Mouse (Mus musculus) c-Kit-positive CD71-positive TER-119-negative erythroid progenitor cells, embryonic 14.5 days (primary cell): ENCODE measurements around the gene Sox13.
"Not testable (repeated sequence)": the region's sequence is repeated elsewhere in the genome, so short reads cannot be mapped to it uniquely, and the experiment has no call there.

Source experiments
- DNase-seq: peaks from one replicate; pipeline ENCODE4 v3.0.0-alpha.2; 2013; ENCODE audit warnings: low read depth

The Sox13 gene

DNA sequence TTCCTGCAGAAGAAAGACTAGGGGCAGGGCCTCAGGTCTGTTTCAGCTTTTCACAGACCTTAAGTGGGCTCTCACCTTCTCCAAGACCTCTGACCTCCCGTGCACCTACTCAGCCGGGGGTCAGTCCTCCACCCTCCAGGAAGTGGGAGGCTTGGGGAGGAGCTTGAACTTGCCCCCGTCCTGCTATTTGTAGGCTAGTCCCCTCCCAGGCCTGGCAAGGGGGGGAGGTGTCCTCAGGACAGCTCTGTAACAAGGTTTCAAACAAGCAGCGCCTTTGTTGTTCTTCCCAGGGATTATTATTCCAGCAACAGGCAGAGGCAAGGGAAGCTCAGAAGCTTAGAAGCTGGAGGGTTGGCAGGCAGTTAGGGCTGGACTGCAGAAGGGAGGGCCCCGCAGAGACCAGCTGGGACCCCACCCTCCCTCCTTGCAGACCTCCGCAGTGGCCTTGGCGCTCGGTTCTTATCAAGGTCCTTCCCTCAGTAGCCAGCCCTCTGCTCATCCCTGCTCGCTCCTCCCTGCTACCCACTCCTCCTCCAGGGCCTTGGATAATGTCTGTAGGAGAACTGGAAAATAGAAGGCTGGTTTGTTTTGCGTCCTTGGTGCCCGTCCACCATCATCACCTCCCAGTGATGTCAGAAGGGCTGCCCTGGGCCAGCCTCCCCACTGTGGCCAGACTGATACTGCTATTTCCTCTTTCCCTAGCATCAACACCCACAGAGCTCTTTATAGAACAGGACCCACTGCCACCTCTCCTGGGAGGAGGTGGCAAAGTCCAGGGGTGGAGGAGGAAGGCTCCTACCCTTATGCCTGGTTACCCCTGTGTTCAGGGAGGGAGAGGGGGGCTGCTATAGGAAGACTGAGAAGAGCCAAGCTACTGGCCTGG lies 56.3 kb downstream of the Sox13 start:
- no peak for DNase-seq

GRCm38 (mm10) chr1:133366951-133367605 lies 57.1 kb downstream of the Sox13 start:
- DNase-seq = no peak

DNA sequence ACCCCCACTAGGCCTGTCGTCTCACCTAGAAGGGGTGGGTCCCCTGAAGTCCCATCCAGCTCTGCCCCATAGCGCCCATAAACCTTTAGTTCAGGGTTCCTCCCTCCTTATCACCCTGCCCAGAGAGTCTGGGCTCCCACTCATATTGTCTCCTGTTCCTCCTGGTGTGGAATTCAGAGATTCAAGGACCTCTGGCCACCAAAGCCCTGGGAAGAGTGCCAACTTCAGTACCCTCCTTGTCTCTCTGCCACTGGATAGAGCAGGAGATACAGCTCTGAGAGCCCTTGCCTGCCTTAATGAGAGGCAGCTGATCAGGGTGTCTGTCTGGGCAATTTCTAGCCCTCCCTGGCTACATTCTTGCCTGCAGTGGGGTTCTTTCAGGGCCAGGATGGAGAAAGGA lies 59.3 kb downstream of the Sox13 start:
- DNase-seq = no peak

- DNase-seq = no peak
Measured at GRCm38 (mm10) chr1:133364022-133364630, 60.1 kb downstream of the Sox13 start.

GRCm38 (mm10) chr1:133363276-133364021 lies 60.7 kb downstream of the Sox13 start, which contains the start of gene Etnk2:
Gene Etnk2, plus strand, starts transcription at chr1:133363572.
- peak; percentile 33 for DNase-seq

GRCm38 (mm10) chr1:133362103-133362502 lies 62.1 kb downstream of the Sox13 start:
- no peak for DNase-seq

DNA sequence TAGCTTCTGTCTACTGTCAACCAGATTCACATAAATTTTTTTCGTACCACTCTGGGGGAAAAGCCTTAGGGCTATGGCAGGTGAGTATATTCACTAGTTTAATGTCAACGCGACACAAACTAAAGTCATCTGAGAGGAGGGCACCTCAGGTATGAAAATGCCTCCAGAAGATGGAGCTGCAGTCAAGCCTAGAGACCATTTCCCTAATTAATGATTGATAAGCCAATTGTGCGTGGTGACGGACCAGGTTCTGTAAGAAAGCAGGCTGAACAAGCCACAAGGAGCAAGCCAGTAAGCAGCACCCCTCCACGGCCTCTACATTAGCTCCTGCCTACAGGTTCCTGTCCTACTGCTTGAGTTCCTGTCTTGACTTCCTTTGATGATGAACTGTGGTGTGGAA lies 63.2 kb downstream of the Sox13 start:
- DNase-seq = no peak

DNA sequence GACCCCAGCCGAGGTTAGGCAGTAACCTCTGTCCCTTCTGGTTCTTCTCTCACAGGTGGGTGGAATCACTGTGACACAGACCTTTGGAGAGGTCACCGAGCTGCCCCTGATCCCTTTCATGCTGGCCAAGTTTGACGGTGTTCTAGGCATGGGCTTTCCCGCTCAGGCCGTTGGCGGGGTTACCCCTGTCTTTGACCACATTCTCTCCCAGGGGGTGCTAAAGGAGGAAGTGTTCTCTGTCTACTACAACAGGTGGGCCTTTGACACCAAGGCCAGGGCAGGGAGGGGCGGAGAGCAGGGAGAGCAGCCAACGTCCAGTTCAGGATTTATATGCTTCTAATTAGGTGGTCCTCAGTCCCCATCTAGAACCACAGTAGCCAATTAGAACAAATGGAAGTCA lies 67.8 kb downstream of the Sox13 start:
- no peak for DNase-seq

DNA sequence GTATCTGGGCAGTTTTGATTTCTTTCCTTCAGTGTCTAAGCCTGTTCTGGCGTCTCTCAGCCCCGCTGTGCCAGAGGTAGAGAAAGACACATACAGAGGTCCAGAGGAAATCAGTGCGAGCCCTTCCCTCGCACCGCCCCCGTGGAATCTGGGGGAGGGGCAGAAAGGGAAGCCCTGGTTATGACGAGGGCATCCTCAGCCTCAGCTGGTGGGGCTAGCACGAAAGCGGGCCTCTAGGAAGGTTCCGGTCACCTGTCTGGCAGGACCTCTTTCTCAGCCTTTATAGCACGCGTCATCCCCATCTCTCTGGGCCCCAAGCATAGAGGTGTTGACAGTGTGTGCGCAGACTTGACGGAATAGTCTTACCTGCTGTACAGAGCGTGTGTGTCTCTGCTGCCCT lies 68.3 kb downstream of the Sox13 start:
- no peak for DNase-seq

GRCm38 (mm10) chr1:133355469-133355868 lies 68.7 kb downstream of the Sox13 start:
- DNase-seq = no peak

DNA sequence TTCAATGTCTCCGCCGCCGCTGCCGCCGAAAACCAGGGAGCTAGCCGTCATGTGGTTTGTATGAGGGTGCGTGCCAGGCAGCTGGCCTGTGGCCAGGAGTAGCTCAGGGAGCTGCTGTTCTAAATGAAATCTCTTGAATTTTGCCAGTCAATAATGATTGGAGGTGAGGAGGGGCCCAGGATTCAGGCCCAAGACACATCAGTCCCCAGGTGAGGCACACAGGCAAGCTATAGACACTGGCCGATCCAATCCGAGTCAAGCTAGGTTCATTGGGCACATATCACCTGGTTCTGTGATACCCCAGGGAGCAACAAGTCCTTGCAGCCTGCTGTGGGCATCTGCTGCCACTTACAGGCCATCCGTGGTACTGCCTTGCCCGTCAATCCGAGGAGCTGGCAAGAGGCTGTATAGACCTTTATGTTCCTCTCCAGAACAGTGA lies 70.8 kb downstream of the Sox13 start:
- peak; percentile 27 for DNase-seq

- DNase-seq = no peak
Measured at GRCm38 (mm10) chr1:133351762-133352161, 72.4 kb downstream of the Sox13 start.

- no peak for DNase-seq
Measured at GRCm38 (mm10) chr1:133350210-133350609, 74.0 kb downstream of the Sox13 start, which contains the start of gene Ren1. Gene Ren1, plus strand, starts transcription at chr1:133350510.

DNA sequence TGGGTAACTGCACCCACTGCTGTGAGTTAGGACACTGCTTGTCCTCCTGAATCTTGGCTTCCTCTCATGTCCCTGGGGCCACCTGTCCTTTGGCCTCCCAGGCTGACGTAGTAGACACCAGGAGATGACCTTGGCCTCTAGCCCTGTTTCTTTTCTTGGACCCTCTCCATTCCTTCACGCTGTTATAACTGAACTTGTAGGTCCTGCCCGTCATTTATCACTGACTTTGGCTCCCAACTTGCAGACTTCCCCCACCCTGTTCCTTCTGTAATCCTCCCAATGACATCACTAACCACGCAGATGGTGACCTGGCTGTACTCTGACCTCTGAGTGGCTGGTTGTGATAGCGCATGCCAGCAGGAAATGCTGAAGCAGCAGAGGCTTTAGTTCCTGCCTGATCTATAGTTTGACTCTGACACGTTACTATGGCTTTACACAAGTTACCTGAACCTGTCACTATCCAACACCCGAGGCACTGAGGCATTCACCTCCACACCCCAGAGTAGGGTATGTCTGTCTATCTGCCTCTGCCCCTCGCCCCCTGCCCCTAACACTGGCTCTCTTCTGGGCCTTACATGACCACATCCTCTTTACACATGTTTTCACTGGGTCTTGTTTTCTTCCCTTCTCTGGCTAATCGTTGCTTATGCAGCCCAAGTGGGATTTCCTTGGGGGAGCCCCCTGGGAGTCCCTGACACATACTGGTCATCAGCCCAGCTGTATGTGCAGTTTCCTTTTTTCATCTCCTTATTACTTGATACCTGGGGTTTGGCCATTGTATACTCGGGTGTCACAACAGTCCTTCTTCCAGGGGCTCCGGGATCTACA lies 76.3 kb downstream of the Sox13 start:
- no peak for DNase-seq

GRCm38 (mm10) chr1:133347226-133347625 lies 77.0 kb downstream of the Sox13 start:
- DNase-seq = no peak

DNA sequence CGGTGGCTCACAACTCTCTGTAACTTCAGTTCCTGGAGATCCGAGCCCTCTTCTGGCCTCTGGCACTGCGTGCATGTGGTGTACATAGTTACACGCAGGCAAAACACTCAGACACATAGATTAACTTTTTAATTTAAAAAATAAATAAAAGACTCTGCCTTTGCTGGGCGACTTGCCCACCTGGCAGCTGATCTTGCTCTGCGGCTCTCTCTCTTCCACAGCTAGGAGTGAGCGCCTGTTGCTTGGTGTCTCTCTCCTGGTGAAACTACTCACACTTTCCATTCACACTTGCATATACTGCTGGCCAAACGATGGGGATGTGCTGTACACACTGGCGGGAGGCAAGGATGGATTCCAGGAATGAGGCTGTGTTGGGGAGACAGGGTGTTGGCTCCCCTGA lies 77.6 kb downstream of the Sox13 start:
- DNase-seq = no peak

- no peak for DNase-seq
Measured at GRCm38 (mm10) chr1:133344357-133344756, 79.8 kb downstream of the Sox13 start.

- not testable (repeated sequence) for DNase-seq
Measured at GRCm38 (mm10) chr1:133340403-133340802, 83.8 kb downstream of the Sox13 start.

DNA sequence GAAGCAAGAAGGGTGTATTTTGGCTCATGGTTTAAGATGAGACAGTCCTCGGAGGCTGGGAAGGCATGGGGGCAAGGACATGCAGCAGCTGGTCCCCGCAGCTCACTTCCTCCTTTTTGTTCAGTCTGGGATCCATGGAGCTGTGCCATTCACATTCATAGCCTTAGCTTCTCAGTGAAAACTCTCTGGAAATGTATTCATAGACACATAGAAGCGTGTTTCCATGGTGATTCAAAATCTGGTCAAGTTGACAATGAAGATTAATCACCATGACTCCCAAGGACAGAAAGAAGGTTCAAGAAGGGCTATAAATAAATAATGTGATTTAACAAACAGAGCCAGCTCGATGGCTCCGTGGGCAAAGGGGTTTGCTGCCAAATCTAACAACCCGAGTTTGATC lies 90.2 kb downstream of the Sox13 start:
- DNase-seq = no peak

DNA sequence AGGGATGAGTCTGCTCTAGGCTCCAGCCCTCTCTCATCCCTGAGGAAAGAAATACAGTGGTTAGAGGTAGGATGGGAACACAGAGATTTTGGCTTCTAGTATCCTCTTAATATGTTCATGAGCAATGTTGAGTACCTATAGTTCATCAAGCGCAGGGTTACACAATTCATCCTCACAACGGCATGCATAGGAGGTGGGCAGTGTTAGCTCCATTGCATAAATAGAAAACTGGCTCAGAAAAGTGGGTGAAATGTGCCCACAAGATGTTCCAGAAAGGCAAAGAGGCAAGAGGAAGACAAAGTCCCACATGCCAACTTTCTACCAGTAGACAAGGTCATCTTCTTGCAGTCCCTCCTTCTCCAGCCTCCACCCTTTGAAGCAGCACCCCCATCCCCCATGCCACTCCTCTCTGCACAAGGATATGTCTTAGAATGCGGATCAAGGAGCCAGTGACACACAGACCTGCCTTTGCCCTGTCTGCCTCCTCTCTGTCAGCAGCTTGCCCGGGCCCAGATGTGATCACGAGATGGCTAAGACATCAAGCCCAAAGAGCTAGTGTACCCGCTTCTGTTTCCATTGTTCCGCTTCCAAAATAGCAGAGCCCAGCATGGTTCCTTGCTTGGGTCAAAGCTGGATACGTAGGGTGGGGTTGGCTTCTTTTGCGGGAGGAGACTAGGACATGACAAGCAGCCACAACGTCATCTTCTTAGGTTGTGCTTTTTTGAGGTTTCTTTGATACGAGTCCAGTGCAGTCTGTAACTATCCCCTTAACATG lies 91.3 kb downstream of the Sox13 start:
- DNase-seq = no peak
